Mouse (Mus musculus): ENCODE measurements around the gene Smarce1.
"Not testable (repeated sequence)": the region's sequence is repeated elsewhere in the genome, so short reads cannot be mapped to it uniquely, and the experiment has no call there.

Smarce1 gene

GRCm38 (mm10) chr11:99230261-99231048, at the start of gene Smarce1:
TSS of gene Smarce1 (minus strand) at chr11:99231017.
- DNase-seq (ENCODE audit: low read depth), result peak; percentile 28

GRCm38 (mm10) chr11:99279986-99280385, 49.2 kb upstream of the Smarce1 start:
- no peak for DNase-seq (ENCODE audit: low read depth)

- no peak for DNase-seq (ENCODE audit: low read depth)
Measured at GRCm38 (mm10) chr11:99276786-99277185, 46.0 kb upstream of the Smarce1 start.

GRCm38 (mm10) chr11:99275624-99276023, 44.8 kb upstream of the Smarce1 start:
- no peak for DNase-seq (ENCODE audit: low read depth)

GRCm38 (mm10) chr11:99272721-99273120, 41.9 kb upstream of the Smarce1 start:
- no peak for DNase-seq (ENCODE audit: low read depth)

- no peak for DNase-seq (ENCODE audit: low read depth)
Measured at GRCm38 (mm10) chr11:99269192-99269591, 38.4 kb upstream of the Smarce1 start.

- no peak for DNase-seq (ENCODE audit: low read depth)
Measured at GRCm38 (mm10) chr11:99265796-99266195, 35.0 kb upstream of the Smarce1 start.

GRCm38 (mm10) chr11:99265220-99265619, 34.4 kb upstream of the Smarce1 start:
- DNase-seq (ENCODE audit: low read depth), result no peak

- DNase-seq (ENCODE audit: low read depth), result no peak
Measured at GRCm38 (mm10) chr11:99256213-99256612, 25.4 kb upstream of the Smarce1 start.

- DNase-seq (ENCODE audit: low read depth), result no peak
Measured at GRCm38 (mm10) chr11:99255316-99255715, 24.5 kb upstream of the Smarce1 start.

- no peak for DNase-seq (ENCODE audit: low read depth)
Measured at GRCm38 (mm10) chr11:99253893-99254292, 23.1 kb upstream of the Smarce1 start.

GRCm38 (mm10) chr11:99252671-99253070, 21.9 kb upstream of the Smarce1 start:
- no peak for DNase-seq (ENCODE audit: low read depth)

GRCm38 (mm10) chr11:99250666-99251065, 19.8 kb upstream of the Smarce1 start:
- DNase-seq (ENCODE audit: low read depth), result no peak

GRCm38 (mm10) chr11:99250241-99250640, 19.4 kb upstream of the Smarce1 start:
- DNase-seq (ENCODE audit: low read depth), result no peak

GRCm38 (mm10) chr11:99249115-99249514, 18.3 kb upstream of the Smarce1 start:
- DNase-seq (ENCODE audit: low read depth), result no peak

- DNase-seq (ENCODE audit: low read depth), result no peak
Measured at GRCm38 (mm10) chr11:99247916-99248315, 17.1 kb upstream of the Smarce1 start.

- not testable (repeated sequence) for DNase-seq (ENCODE audit: low read depth)
Measured at GRCm38 (mm10) chr11:99244519-99244918, 13.7 kb upstream of the Smarce1 start.

- no peak for DNase-seq (ENCODE audit: low read depth)
Measured at GRCm38 (mm10) chr11:99243820-99244374, 13.1 kb upstream of the Smarce1 start, which contains the start of gene Krt222. TSS of gene Krt222 (minus strand) at chr11:99244085.

- no peak for DNase-seq (ENCODE audit: low read depth)
Measured at GRCm38 (mm10) chr11:99243200-99243819, 12.5 kb upstream of the Smarce1 start.

GRCm38 (mm10) chr11:99242056-99242455, 11.2 kb upstream of the Smarce1 start:
- DNase-seq (ENCODE audit: low read depth), result no peak

GRCm38 (mm10) chr11:99238468-99238867, 7.7 kb upstream of the Smarce1 start:
- DNase-seq (ENCODE audit: low read depth), result no peak

GRCm38 (mm10) chr11:99231049-99231816, 416 bp upstream of the Smarce1 start:
- DNase-seq (ENCODE audit: low read depth), result no peak
